Mouse (Mus musculus) heart, postnatal 0 days (tissue): Measurements from ENCODE around the gene B3gat3.
"Not testable (repeated sequence)": the region's sequence is repeated elsewhere in the genome, so short reads cannot be mapped to it uniquely, and the experiment has no call there.

Source experiments
- CTCF ChIP-seq: IDR thresholded peaks from 2 replicates; pipeline ENCODE4 v1.5.1; 2016; ENCODE audit warnings: antibody characterized with exemption, control low read depth, low read depth
- EP300 ChIP-seq: IDR thresholded peaks from 2 replicates; pipeline ENCODE4 v1.6.1; 2016; ENCODE audit warnings: antibody characterized with exemption, low read depth

GRCm38 (mm10) chr19:8972491-8972890 lies 52.3 kb downstream of the B3gat3 start:
- not testable (repeated sequence) for TF ChIP-seq CTCF, EP300
